Mouse (Mus musculus) kidney, postnatal 10 days (tissue): ENCODE measurements around the gene Bspry.

Experiments
- DNase-seq: peaks from one replicate; pipeline ENCODE4 v3.0.0; 2021; ENCODE audit warnings: mixed read lengths

Gene Bspry

GRCm38 (mm10) chr4:62517046-62517445 is 37.2 kb downstream of the Bspry start:
- DNase-seq, result no peak

- DNase-seq, result no peak
Observed at GRCm38 (mm10) chr4:62517538-62518415, 37.9 kb downstream of the Bspry start.

GRCm38 (mm10) chr4:62518416-62519121 is 38.7 kb downstream of the Bspry start:
- peak; percentile 57 for DNase-seq

- DNase-seq, result no peak
Observed at GRCm38 (mm10) chr4:62519122-62519848, 39.4 kb downstream of the Bspry start.

GRCm38 (mm10) chr4:62519849-62520233 is 40.0 kb downstream of the Bspry start, which contains the start of gene Alad:
Gene Alad (minus strand): TSS chr4:62519918.
- DNase-seq, result peak; percentile 95

- DNase-seq, result no peak
Observed at GRCm38 (mm10) chr4:62520892-62521400, 41.1 kb downstream of the Bspry start.

GRCm38 (mm10) chr4:62524651-62525488 is 45.0 kb downstream of the Bspry start, which contains the start of the genes Pole3 and 4933430I17Rik:
Gene Pole3 (minus strand): TSS chr4:62525068.
Gene 4933430I17Rik (plus strand): TSS chr4:62525369.
- DNase-seq, result peak; percentile 98

- DNase-seq, result no peak
Observed at GRCm38 (mm10) chr4:62525489-62525811, 45.6 kb downstream of the Bspry start.

- DNase-seq, result no peak
Observed at GRCm38 (mm10) chr4:62526256-62526655, 46.4 kb downstream of the Bspry start.

GRCm38 (mm10) chr4:62527655-62528054 is 47.8 kb downstream of the Bspry start:
- DNase-seq, result no peak

GRCm38 (mm10) chr4:62533729-62534128 is 53.9 kb downstream of the Bspry start:
- DNase-seq, result no peak

GRCm38 (mm10) chr4:62541802-62542201 is 61.9 kb downstream of the Bspry start:
- DNase-seq, result no peak

GRCm38 (mm10) chr4:62543782-62544181 is 63.9 kb downstream of the Bspry start:
- no peak for DNase-seq

GRCm38 (mm10) chr4:62544801-62545200 is 64.9 kb downstream of the Bspry start:
- DNase-seq, result no peak
